Mouse (Mus musculus): Measurements from ENCODE around the gene Nol4l. TPM values are rescaled to one million over a fixed set of nuclear protein-coding genes. Genes with fewer than 3 reads are reported as not detected.

The Nol4l gene
- total and polyA plus RNA-seq, 3 experiments: 4.4 to 7.1 TPM; not detected in 1

GRCm38 (mm10) chr2:153492573-153493392 is 37.0 kb downstream of the Nol4l start, which contains the start of gene 4930404H24Rik:
Gene 4930404H24Rik, plus strand, starts transcription at chr2:153492790.
- Histone ChIP-seq H3K27me3 (ENCODE audit: control insufficient read depth in 1 of 2, insufficient read depth in 2 of 2, low read length in 2 of 2) (no peaks in the 10 kb centered on the region), H3K4me3 (ENCODE audit: control insufficient read depth in 1 of 2, insufficient read depth in 1 of 2, low read depth in 2 of 2, low read length in 2 of 2) (peak within 1 kb of the TSS; percentile 72 to 83), H3K79me2 (ENCODE audit: control insufficient read depth, insufficient read depth, low read length, poor library complexity) (peaks cover 8% of the 10 kb centered on the region), H3K9ac (ENCODE audit: control insufficient read depth, low read depth, low read length, poor library complexity, severe bottlenecking) (peak within 1 kb of the TSS; percentile 83), H3K36me3 (ENCODE audit: control insufficient read depth in 1 of 2, insufficient read depth in 2 of 2, low read length in 2 of 2) (peaks cover 0 to 45% of the 10 kb centered on the region in 2 experiments; a peak in 2 of 4 replicates), H3K27ac (ENCODE audit: control insufficient read depth, low read depth, low read length) (peak within 1 kb of the TSS; percentile 92), H3K4me1 (ENCODE audit: control insufficient read depth in 1 of 2, insufficient read depth in 2 of 2, low read length in 2 of 2) (peaks cover 29 to 57% of the 10 kb centered on the region in 2 experiments), H3K9me3 (replicated peaks; ENCODE audit: insufficient read depth, low read length) (no peaks in the 10 kb centered on the region)
- peak; percentile 85 for DNase-seq (ENCODE audit: low read depth, low spot score)
- peak in 1 of 2 experiments; percentile 21; a peak in 2 of 4 replicates for TF ChIP-seq EP300 (IDR thresholded peaks at IDR 0.05; ENCODE audit: low read depth in 1 of 2, low read length in 2 of 2)
- no peak for TF ChIP-seq MYB (IDR thresholded peaks at IDR 0.05; ENCODE audit: low read depth, low read length)
- peak; percentile 59 to 64; a peak in 2 of 4 replicates for TF ChIP-seq POLR2A (IDR thresholded peaks at IDR 0.05; ENCODE audit: control insufficient read depth in 1 of 2, insufficient read depth in 1 of 2, low read depth in 1 of 2, low read length in 2 of 2, poor library complexity in 1 of 2)
- no peak for TF ChIP-seq RCOR1 (IDR thresholded peaks at IDR 0.05; ENCODE audit: low read depth, low read length)
- no peak for TF ChIP-seq CHD1 (IDR thresholded peaks at IDR 0.05; ENCODE audit: low read depth, low read length)
- TF ChIP-seq TBP (IDR thresholded peaks at IDR 0.05; ENCODE audit: low read depth, low read length): no peak
- TF ChIP-seq NELFE (IDR thresholded peaks at IDR 0.05; ENCODE audit: low read depth, low read length): peak; percentile 68
- TF ChIP-seq JUND (IDR thresholded peaks at IDR 0.05; ENCODE audit: low read depth, low read length): no peak
- TF ChIP-seq MAFK (IDR thresholded peaks at IDR 0.05; ENCODE audit: borderline replicate concordance, low read depth, low read length): no peak
- TF ChIP-seq BHLHE40 (IDR thresholded peaks at IDR 0.05; ENCODE audit: borderline replicate concordance, low read depth, low read length): no peak
- TF ChIP-seq GATA1 (IDR thresholded peaks at IDR 0.05; ENCODE audit: low read depth, low read length): no peak
- no peak for TF ChIP-seq TAL1 (IDR thresholded peaks at IDR 0.05; ENCODE audit: low read length)
- TF ChIP-seq MYC (IDR thresholded peaks at IDR 0.05; ENCODE audit: low read depth, low read length): no peak
- TF ChIP-seq NRF1 (IDR thresholded peaks at IDR 0.05; ENCODE audit: insufficient read depth, low read depth, low read length, poor library complexity, severe bottlenecking): peak; percentile 88
- no peak for TF ChIP-seq UBTF (IDR thresholded peaks at IDR 0.05; ENCODE audit: borderline replicate concordance, insufficient read depth, low read depth, low read length)
- no peak for TF ChIP-seq HCFC1 (IDR thresholded peaks at IDR 0.05; ENCODE audit: low read depth, low read length)
- no peak for TF ChIP-seq USF2 (IDR thresholded peaks at IDR 0.05; ENCODE audit: borderline replicate concordance in 1 of 2, insufficient read depth in 1 of 2, low read depth in 1 of 2, low read length in 2 of 2)
- TF ChIP-seq POLR2AphosphoS2 (IDR thresholded peaks at IDR 0.05; ENCODE audit: low read length): no peak
- TF ChIP-seq SMC3 (IDR thresholded peaks at IDR 0.05; ENCODE audit: low read depth, low read length): no peak
- TF ChIP-seq ETS1 (IDR thresholded peaks at IDR 0.05; ENCODE audit: low read depth, low read length): no peak
- no peak for TF ChIP-seq POLR2AphosphoS5 (IDR thresholded peaks at IDR 0.05; ENCODE audit: borderline replicate concordance, low read depth, low read length)
- peak; percentile 55 for TF ChIP-seq MAX (IDR thresholded peaks at IDR 0.05; ENCODE audit: low read length)
- TF ChIP-seq ELF1 (IDR thresholded peaks at IDR 0.05; ENCODE audit: low read depth, low read length): no peak
- no peak for TF ChIP-seq ZKSCAN1 (IDR thresholded peaks at IDR 0.05; ENCODE audit: low read depth, low read length)
- TF ChIP-seq TCF12 (IDR thresholded peaks at IDR 0.05; ENCODE audit: low read depth, low read length): 0 out of 2 replicates have a peak, but pooled peaks have one; percentile 26
- no peak for TF ChIP-seq USF1 (IDR thresholded peaks at IDR 0.05; ENCODE audit: low read depth, low read length)
- TF ChIP-seq ZC3H11A (IDR thresholded peaks at IDR 0.05; ENCODE audit: low read depth, low read length): no peak
- TF ChIP-seq ZMIZ1 (IDR thresholded peaks at IDR 0.05; ENCODE audit: low read depth, low read length): no peak
- peak; percentile 32; the same call in 1 of the 2 replicates for TF ChIP-seq MXI1 (IDR thresholded peaks at IDR 0.05; ENCODE audit: low read depth, low read length)
- TF ChIP-seq MEF2A (IDR thresholded peaks at IDR 0.05; ENCODE audit: extremely low read depth, insufficient replicate concordance, low read depth, low read length, poor library complexity, severe bottlenecking): no peak
- no peak for TF ChIP-seq ZNF384 (IDR thresholded peaks at IDR 0.05; ENCODE audit: low read depth, low read length)
- TF ChIP-seq CTCF (IDR thresholded peaks at IDR 0.05 in 2 of 3, conservative IDR thresholded peaks at IDR 0.05 in 1 of 3; ENCODE audit: control insufficient read depth in 1 of 3, insufficient read depth in 1 of 3, low read depth in 2 of 3, low read length in 3 of 3, poor library complexity in 1 of 3, severe bottlenecking in 1 of 3): no peak
- peak; percentile 28; the same call in 1 of the 2 replicates for TF ChIP-seq E2F4 (IDR thresholded peaks at IDR 0.05; ENCODE audit: borderline replicate concordance, low read depth, low read length)
- no peak for TF ChIP-seq RAD21 (IDR thresholded peaks at IDR 0.05; ENCODE audit: low read depth, low read length)
- TF ChIP-seq MAZ (IDR thresholded peaks at IDR 0.05; ENCODE audit: low read depth, low read length): peak; percentile 66; the same call in 1 of the 2 replicates

Data from MEL (cell line).